Mouse (Mus musculus): ENCODE data around the gene Tbc1d30.

DNA sequence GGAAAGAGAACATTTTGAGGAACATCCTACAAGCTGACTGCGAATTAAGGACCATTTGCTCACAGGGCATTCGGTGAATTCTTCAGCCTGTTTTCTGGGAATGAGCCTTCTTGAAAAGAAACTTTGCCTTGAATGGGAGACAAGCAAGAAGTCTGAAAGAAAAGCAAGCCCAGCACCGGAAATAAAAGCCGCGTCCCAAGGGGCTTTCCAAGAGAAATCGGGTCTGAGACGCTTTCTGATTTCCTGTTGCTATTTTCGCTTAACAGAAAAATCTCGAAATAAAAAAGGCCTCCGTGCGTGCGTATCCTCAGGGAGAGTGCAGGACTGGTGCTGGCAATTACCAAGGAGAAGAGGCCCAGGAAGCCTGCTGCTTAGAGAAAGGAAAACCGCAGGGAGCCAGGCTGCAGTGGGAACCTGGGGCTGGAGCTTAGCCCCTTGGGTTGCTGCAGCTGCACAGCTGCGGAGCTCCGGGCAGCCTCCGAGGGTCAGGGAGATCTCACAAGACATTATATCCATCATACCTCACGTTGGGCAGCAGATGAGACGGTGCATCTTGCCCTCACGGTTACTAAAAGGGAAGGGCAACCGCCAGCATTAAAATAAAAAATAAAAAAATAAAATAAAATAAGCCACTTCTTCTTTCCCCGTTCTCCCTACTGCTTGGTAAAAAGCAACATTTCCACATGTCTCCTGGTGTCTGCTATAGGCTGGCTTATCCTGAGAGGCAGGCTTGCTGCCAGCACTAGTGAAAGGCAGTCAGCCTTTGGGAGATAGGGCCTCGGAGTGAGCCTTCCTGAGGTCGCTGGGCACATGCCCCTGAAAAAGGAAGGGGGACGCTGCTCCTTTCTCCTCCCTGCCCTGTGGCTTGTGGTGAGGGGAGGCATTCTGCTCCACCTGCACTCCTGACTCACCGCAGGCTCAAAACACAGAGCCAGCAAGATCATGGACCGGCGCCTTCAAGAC is 35.5 kb downstream of the Tbc1d30 start:
- TF ChIP-seq POLR2A (IDR thresholded peaks at IDR 0.05; ENCODE audit: low read depth, low read length) (no peak), CTCF (conservative IDR thresholded peaks at IDR 0.05; ENCODE audit: insufficient read depth, insufficient read length, low read depth, low read length) (no peak)

Data from kidney, adult 2 months (tissue).